Mouse (Mus musculus): ENCODE data around the gene Pcyt2.
A peak's percentile ranks its signal among the peaks of the same experiment; 100 is the strongest.

Gene Pcyt2

DNA sequence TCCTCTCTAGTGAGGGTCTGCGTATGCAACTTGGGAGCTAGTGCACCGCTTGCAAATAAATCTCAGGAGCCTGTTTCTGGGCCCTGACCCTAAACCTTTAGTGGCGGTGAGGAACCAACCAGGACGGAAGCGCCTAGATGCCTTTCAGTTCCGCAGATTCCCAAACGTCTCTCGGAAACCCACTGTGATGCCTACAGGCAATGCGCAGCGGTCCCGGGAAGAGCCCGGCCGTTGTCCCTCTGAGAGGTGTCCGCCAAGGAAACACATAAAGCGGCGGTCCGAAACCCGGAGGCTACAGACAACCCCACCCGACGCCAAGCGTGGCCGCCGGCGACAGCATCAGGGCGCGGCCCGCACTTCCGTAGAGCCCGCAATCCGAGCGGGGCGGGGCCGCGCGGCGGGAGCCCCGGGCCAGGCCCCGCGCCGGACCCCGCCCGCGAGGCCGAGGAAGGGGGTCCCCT lies 36.8 kb downstream of the Pcyt2 start:
- DNase-seq (ENCODE audit: low spot score), result no peak

DNA sequence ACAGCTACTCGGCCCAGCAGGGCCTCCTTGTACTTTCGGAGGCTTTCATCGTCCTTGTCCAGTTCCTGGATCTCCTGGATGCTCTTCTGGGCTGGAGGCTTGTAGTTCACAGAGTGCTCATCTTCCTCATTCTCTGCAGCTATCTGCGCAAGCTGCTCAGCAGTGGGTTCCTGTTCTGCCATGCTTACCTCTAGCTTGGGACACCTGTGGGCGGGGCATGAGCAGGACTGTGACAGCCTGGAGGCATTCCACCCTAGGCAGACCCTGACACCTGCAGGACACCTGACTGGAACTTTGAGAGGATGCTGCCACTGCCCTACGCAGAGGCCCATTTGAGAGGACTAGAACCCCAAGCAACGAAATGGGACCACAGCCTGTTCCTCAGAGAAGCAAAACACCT lies 37.5 kb downstream of the Pcyt2 start:
- DNase-seq (ENCODE audit: low spot score), result no peak

DNA sequence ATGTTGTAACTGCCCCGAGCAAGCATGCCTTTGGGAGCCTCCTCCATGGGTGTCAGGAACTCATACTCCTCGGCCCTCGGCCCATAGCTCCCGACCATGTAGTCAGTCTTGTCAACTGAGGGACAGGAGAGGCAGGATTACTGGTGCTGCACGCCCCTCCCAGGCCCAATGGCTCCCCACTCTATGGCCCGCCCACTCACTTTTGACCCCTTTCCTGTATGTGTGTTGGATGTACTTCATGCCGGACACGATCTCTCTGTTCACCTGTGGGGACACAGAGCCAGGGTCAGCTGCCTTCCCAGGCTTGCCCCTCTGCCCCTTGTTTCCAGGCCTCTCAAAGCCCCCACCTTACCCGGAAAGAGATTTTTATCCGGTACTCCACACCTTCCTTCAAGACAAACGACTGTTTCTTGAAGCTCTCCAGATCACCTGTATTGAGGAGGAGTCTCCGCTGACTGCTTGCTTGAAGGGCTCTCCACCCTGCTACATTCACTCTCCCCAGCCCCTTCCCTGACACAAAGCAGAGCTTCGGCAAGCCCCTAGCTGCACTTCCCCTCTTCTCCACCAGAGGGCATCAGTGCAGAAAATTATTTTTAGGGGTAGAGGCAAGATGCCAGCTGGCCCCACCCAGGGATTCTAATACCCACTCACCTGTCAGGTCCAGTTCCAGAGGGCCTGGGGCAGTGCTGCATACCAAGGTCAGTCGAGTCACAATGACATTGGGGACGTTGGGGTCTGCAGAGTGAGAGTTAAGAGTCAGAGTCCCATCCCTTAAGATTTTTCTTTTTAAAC lies 38.2 kb downstream of the Pcyt2 start:
- DNase-seq (ENCODE audit: low spot score), result no peak

- no peak for DNase-seq (ENCODE audit: low spot score)
These were observed 39.0 kb downstream of the Pcyt2 start for GRCm38 (mm10) chr11:120578694-120579243.

GRCm38 (mm10) chr11:120578024-120578693 lies 39.6 kb downstream of the Pcyt2 start:
- no peak for DNase-seq (ENCODE audit: low spot score)

DNA sequence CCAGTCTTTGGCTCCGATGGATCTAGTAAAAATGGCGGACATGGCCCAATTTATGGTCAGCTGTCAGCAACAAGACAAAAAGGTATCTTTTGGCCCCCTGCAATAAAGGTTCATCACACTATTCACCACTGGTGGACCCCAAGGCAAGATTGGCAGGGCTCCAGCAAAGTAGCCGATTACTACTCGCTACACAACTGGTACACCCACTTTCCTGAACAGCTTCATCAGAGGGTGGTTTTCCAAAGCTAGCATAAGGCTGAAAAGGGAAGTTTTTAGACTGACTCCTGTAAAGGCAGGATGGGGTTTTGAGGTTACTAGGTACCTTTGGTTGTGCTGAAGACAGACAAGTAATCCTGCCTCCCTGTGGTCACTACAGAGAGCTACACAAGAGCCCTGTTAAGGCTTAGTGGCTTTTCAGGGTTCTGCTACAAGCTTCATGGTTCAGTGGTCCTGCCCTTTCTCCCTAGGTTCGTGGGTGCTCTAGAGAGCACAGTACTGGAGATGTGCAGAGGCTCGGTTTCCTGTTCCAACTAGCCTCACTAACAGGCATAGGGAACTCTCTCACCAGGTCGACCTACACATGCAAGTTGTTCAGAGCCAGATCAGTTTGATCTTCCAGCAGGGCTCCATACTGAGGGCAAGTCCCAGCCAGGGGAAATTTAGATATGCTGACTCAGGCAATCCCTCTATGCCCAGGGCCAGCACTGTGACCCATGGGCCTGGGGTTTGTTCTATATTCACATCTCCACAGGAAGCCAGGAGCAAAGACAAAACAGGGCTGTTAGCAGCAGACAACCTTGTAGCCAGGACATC lies 40.3 kb downstream of the Pcyt2 start:
- no peak for DNase-seq (ENCODE audit: low spot score)

- no peak for DNase-seq (ENCODE audit: low spot score)
These were observed 41.3 kb downstream of the Pcyt2 start for GRCm38 (mm10) chr11:120576365-120576981.

DNA sequence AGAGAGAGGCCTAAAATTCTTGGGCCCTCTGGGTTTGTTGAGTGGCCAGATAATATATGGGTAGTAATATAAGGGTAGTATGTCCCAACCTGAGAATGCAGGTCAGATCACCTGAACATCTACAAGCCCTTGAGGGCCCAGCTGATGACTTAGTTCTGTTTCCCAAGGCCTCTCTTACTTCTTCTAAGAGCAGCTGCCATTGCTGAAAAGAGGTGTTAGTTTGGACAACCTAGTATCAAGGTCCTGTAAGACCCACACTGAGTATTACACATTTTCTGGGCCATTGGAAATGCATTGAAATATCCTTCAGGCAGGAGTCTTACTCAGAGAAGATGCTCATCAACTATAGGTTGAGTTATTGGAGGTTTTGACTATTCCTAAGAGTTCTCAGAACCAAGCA lies 41.8 kb downstream of the Pcyt2 start:
- no peak for DNase-seq (ENCODE audit: low spot score)

GRCm38 (mm10) chr11:120575046-120575445 lies 42.7 kb downstream of the Pcyt2 start:
- DNase-seq (ENCODE audit: low spot score), result no peak

GRCm38 (mm10) chr11:120574278-120574600 lies 43.5 kb downstream of the Pcyt2 start:
- DNase-seq (ENCODE audit: low spot score), result no peak

GRCm38 (mm10) chr11:120573585-120574277 lies 44.0 kb downstream of the Pcyt2 start:
- no peak for DNase-seq (ENCODE audit: low spot score)

DNA sequence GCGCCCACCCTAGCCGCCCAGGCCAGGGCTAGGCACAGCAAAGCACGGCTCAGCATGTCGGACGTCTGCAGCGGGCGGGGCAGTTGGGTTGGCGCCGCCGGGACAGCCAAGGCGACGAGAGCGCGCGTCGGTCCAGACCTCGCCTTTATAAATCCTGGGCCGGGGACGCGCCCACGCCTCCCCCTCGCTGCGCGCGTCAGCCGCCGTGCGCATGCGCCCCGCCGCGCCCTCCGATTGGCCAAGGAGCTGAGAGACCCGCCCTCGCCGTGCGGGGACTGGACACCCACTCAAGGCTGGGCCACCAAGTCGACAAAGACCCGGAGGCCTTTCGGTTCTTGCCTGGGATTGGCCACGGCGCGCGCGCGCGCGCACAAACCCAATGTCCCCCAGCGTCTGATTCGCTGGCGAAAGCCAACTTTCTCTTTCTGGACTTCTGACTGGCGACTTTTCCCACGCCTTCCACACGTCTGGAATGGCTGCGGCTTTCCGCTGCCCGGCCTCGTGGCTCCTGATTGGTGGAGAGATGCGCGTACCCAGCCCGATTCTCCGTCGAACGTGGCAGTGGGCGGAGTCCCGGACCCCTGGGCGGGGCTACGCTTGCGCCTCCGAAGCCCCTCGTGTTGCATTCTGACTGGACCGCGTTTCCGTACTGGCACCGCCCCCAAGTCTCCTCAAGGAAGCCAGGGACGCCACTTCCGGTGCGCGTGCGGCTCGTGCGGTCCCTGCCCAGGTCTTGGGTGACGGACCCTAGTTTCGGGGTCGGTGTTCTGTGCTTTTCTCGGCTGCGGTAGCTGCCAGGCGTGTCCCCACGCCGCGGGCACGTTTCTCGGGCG lies 44.8 kb downstream of the Pcyt2 start, which contains the start of gene P4hb:
Gene P4hb, minus strand, starts transcription at position 502 of the 833 bp plus-strand sequence.
- peak; percentile 98 for DNase-seq (ENCODE audit: low spot score)

GRCm38 (mm10) chr11:120572417-120572751 lies 45.4 kb downstream of the Pcyt2 start:
- no peak for DNase-seq (ENCODE audit: low spot score)

GRCm38 (mm10) chr11:120571754-120572416 lies 45.9 kb downstream of the Pcyt2 start:
- DNase-seq (ENCODE audit: low spot score), result no peak

GRCm38 (mm10) chr11:120571122-120571521 lies 46.6 kb downstream of the Pcyt2 start:
- DNase-seq (ENCODE audit: low spot score), result no peak

- DNase-seq (ENCODE audit: low spot score), result no peak
These were observed 49.4 kb downstream of the Pcyt2 start for GRCm38 (mm10) chr11:120568324-120568723.

DNA sequence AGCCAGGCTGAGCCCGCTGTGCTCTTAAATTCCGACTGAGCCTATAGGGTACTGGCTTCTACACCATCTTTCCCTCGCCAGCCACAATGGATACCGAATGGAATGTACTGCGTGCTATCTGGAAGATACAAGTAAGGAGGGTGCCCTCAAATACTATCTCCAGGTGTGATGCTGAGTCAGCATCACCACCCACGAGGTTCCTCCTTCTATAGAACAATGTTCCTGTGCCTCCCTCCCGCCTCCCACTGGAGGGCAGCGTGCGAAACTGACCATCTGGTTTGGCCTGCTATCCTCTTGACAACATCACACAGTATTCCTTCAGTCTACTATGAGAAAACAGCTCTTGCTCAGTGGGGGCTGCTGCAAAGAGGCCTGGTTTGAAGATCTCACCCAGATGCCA lies 52.6 kb downstream of the Pcyt2 start:
- no peak for DNase-seq (ENCODE audit: low spot score)

- DNase-seq (ENCODE audit: low spot score), result no peak
These were observed 54.8 kb downstream of the Pcyt2 start for GRCm38 (mm10) chr11:120562949-120563348.

DNA sequence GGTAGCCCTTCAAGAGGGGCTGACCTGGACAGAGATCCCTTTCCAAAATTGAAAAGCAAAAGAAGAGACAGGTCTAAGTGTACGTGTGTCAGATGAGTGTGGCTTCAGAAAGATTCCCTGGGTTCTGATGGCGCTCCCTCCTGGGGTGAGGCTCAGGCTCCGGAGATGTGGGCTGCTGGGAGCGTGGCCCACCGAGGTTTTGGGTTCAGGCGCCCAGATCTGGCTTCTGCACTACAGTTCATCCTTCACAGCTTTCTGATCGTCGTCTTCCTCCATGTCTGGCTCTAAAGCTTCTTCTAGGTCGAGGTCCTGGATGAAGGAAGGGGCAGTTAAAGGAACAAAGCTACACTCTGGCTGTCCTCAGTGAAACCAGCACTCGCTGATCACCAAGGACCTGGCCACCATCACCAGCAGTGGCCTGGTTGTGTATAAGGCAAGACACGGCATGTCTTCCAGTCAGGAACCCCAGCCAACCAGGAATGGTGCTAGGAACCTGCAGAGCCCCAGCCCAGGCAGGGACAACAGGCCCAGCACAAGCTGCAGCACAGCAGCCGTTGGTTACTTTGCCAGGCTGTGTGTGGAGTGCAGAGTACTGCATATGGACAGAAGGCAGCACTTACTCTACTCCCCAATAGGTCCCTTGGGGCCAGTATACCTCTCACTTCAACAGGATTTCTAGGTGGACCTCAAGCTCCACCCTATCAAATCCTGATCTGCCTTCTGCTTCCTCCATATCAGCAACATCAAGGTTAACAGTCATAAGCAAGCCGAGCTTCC lies 56.6 kb downstream of the Pcyt2 start:
- DNase-seq (ENCODE audit: low spot score), result no peak
